Mouse (Mus musculus): ENCODE measurements around the gene Clip4. TPM values are rescaled to one million over a fixed set of nuclear protein-coding genes. Genes with fewer than 3 reads are reported as not detected.
A peak's percentile ranks its signal among the peaks of the same experiment; 100 is the strongest.
"Not testable (repeated sequence)": the region's sequence is repeated elsewhere in the genome, so short reads cannot be mapped to it uniquely, and the experiment has no call there.

The Clip4 gene
- 15.1 and 15.3 TPM in 2 replicates for polyA plus RNA-seq (2015; fragmentation: Nextera tagmentation; extraction: Ambion mirVana)

- H3K9me3 ChIP-seq; H3K4me3 ChIP-seq; ATAC-seq (ENCODE audit: insufficient number of reproducible peaks, low FRiP score, low TSS enrichment, low read depth); H3K27ac ChIP-seq; H3K9ac ChIP-seq; H3K4me1 ChIP-seq; H3K36me3 ChIP-seq; H3K27me3 ChIP-seq; H3K4me2 ChIP-seq: not testable (repeated sequence)
- 44% methylated on average over 1 of the region's 1 CpGs for WGBS
These were observed at the start of gene Clip4 for GRCm38 (mm10) chr17:71768173-71768572. Gene Clip4, plus strand, starts transcription at chr17:71768473.

- H3K27me3 ChIP-seq, result no peaks in the 10 kb centered on the region
- no peaks in the 10 kb centered on the region for H3K36me3 ChIP-seq
- H3K9me3 ChIP-seq, result no peaks in the 10 kb centered on the region
- no peaks in the 10 kb centered on the region for H3K4me1 ChIP-seq
- no peak overlapping the region for H3K4me2 ChIP-seq
- H3K9ac ChIP-seq, result no peak overlapping the region
- H3K27ac ChIP-seq, result no peak overlapping the region
- no peak for ATAC-seq (ENCODE audit: insufficient number of reproducible peaks, low FRiP score, low TSS enrichment, low read depth)
- no peak overlapping the region for H3K4me3 ChIP-seq
These were observed 47.8 kb upstream of the Clip4 start for GRCm38 (mm10) chr17:71720434-71720833.

GRCm38 (mm10) chr17:71721019-71721418 lies 47.3 kb upstream of the Clip4 start:
- ATAC-seq (ENCODE audit: insufficient number of reproducible peaks, low FRiP score, low TSS enrichment, low read depth), result no peak
- Histone ChIP-seq H3K9me3 (no peaks in the 10 kb centered on the region), H3K36me3 (no peaks in the 10 kb centered on the region), H3K4me3 (no peak overlapping the region), H3K27ac (no peak overlapping the region), H3K4me1 (no peaks in the 10 kb centered on the region), H3K4me2 (no peak overlapping the region), H3K27me3 (no peaks in the 10 kb centered on the region), H3K9ac (no peak overlapping the region)
- WGBS, result 58% methylated on average over 3 of the region's 3 CpGs

GRCm38 (mm10) chr17:71730655-71731054 lies 37.6 kb upstream of the Clip4 start:
- no peaks in the 10 kb centered on the region for H3K4me1 ChIP-seq
- no peaks in the 10 kb centered on the region for H3K9me3 ChIP-seq
- 36% methylated on average over 2 of the region's 2 CpGs for WGBS
- no peak overlapping the region for H3K4me3 ChIP-seq
- H3K9ac ChIP-seq, result no peak overlapping the region
- H3K4me2 ChIP-seq, result no peak overlapping the region
- H3K27me3 ChIP-seq, result no peaks in the 10 kb centered on the region
- no peak for ATAC-seq (ENCODE audit: insufficient number of reproducible peaks, low FRiP score, low TSS enrichment, low read depth)
- H3K36me3 ChIP-seq, result no peaks in the 10 kb centered on the region
- H3K27ac ChIP-seq, result no peak overlapping the region

GRCm38 (mm10) chr17:71736442-71736841 lies 31.8 kb upstream of the Clip4 start:
- Histone ChIP-seq H3K4me2 (no peak overlapping the region), H3K27ac (no peak overlapping the region), H3K4me3 (no peak overlapping the region), H3K4me1 (no peaks in the 10 kb centered on the region), H3K9me3 (no peaks in the 10 kb centered on the region), H3K36me3 (no peaks in the 10 kb centered on the region), H3K27me3 (no peaks in the 10 kb centered on the region), H3K9ac (no peak overlapping the region)
- WGBS, result 67% methylated on average over 3 of the region's 3 CpGs
- ATAC-seq (ENCODE audit: insufficient number of reproducible peaks, low FRiP score, low TSS enrichment, low read depth), result no peak

- ATAC-seq (ENCODE audit: insufficient number of reproducible peaks, low FRiP score, low TSS enrichment, low read depth), result no peak
- no peaks in the 10 kb centered on the region for H3K4me1 ChIP-seq
- no peaks in the 10 kb centered on the region for H3K36me3 ChIP-seq
- no peak overlapping the region for H3K4me3 ChIP-seq
- no peaks in the 10 kb centered on the region for H3K9me3 ChIP-seq
- H3K9ac ChIP-seq, result no peak overlapping the region
- H3K27ac ChIP-seq, result no peak overlapping the region
- no peaks in the 10 kb centered on the region for H3K27me3 ChIP-seq
- no peak overlapping the region for H3K4me2 ChIP-seq
- 83% methylated on average over 3 of the region's 3 CpGs for WGBS
These were observed 26.1 kb upstream of the Clip4 start for GRCm38 (mm10) chr17:71742156-71742555.

- Histone ChIP-seq H3K4me2 (no peak overlapping the region), H3K4me1 (no peaks in the 10 kb centered on the region), H3K27me3 (no peaks in the 10 kb centered on the region), H3K27ac (no peak overlapping the region), H3K4me3 (no peak overlapping the region), H3K36me3 (no peaks in the 10 kb centered on the region), H3K9me3 (no peaks in the 10 kb centered on the region), H3K9ac (no peak overlapping the region)
- 35% methylated on average over 5 of the region's 5 CpGs for WGBS
- ATAC-seq (ENCODE audit: insufficient number of reproducible peaks, low FRiP score, low TSS enrichment, low read depth), result 0 out of 2 replicates have a peak, but pooled peaks have one; percentile 35
These were observed 25.3 kb upstream of the Clip4 start for GRCm38 (mm10) chr17:71742935-71743334.

- ATAC-seq (ENCODE audit: insufficient number of reproducible peaks, low FRiP score, low TSS enrichment, low read depth), result no peak
- Histone ChIP-seq H3K9ac (no peak overlapping the region), H3K4me3 (no peak overlapping the region), H3K9me3 (no peaks in the 10 kb centered on the region), H3K4me1 (no peaks in the 10 kb centered on the region), H3K4me2 (no peak overlapping the region), H3K36me3 (no peaks in the 10 kb centered on the region), H3K27me3 (no peaks in the 10 kb centered on the region), H3K27ac (no peak overlapping the region)
- WGBS, result 67% methylated on average over 9 of the region's 9 CpGs
These were observed 22.2 kb upstream of the Clip4 start for GRCm38 (mm10) chr17:71746114-71746513.

- H3K4me1 ChIP-seq, result no peaks in the 10 kb centered on the region
- no peak for ATAC-seq (ENCODE audit: insufficient number of reproducible peaks, low FRiP score, low TSS enrichment, low read depth)
- H3K36me3 ChIP-seq, result no peaks in the 10 kb centered on the region
- no peak overlapping the region for H3K9ac ChIP-seq
- 73% methylated on average over 8 of the region's 8 CpGs for WGBS
- H3K9me3 ChIP-seq, result no peaks in the 10 kb centered on the region
- no peak overlapping the region for H3K4me3 ChIP-seq
- no peaks in the 10 kb centered on the region for H3K27me3 ChIP-seq
- H3K4me2 ChIP-seq, result no peak overlapping the region
- no peak overlapping the region for H3K27ac ChIP-seq
These were observed 20.7 kb upstream of the Clip4 start for GRCm38 (mm10) chr17:71747561-71747960.

GRCm38 (mm10) chr17:71749616-71750168 lies 18.6 kb upstream of the Clip4 start:
- no peaks in the 10 kb centered on the region for H3K36me3 ChIP-seq
- no peak overlapping the region for H3K4me3 ChIP-seq
- no peak for ATAC-seq (ENCODE audit: insufficient number of reproducible peaks, low FRiP score, low TSS enrichment, low read depth)
- no peak overlapping the region for H3K4me2 ChIP-seq
- H3K27me3 ChIP-seq, result no peaks in the 10 kb centered on the region
- no peak overlapping the region for H3K27ac ChIP-seq
- no peaks in the 10 kb centered on the region for H3K9me3 ChIP-seq
- H3K4me1 ChIP-seq, result no peaks in the 10 kb centered on the region; the same call in 1 of the 2 replicates
- 77% methylated on average over 9 of the region's 9 CpGs for WGBS
- H3K9ac ChIP-seq, result no peak overlapping the region

- ATAC-seq (ENCODE audit: insufficient number of reproducible peaks, low FRiP score, low TSS enrichment, low read depth), result no peak
- 41% methylated on average over 10 of the region's 10 CpGs for WGBS
- H3K27me3 ChIP-seq, result no peaks in the 10 kb centered on the region
- no peak within 1 kb of the TSS for H3K27ac ChIP-seq
- no peak within 1 kb of the TSS for H3K9ac ChIP-seq
- H3K4me1 ChIP-seq, result no peaks in the 10 kb centered on the region; the same call in 1 of the 2 replicates
- no peaks in the 10 kb centered on the region for H3K9me3 ChIP-seq
- no peak within 1 kb of the TSS for H3K4me2 ChIP-seq
- no peak within 1 kb of the TSS for H3K4me3 ChIP-seq
- H3K36me3 ChIP-seq, result no peaks in the 10 kb centered on the region
These were observed 15.4 kb upstream of the Clip4 start, which contains the start of gene Pcare for GRCm38 (mm10) chr17:71752831-71753230. Gene Pcare, minus strand, starts transcription at chr17:71752894.

- Histone ChIP-seq H3K9me3 (no peaks in the 10 kb centered on the region), H3K4me3 (no peak overlapping the region), H3K27me3 (no peaks in the 10 kb centered on the region), H3K36me3 (no peaks in the 10 kb centered on the region), H3K27ac (no peak overlapping the region), H3K4me1 (no peaks in the 10 kb centered on the region), H3K9ac (no peak overlapping the region), H3K4me2 (no peak overlapping the region)
- ATAC-seq (ENCODE audit: insufficient number of reproducible peaks, low FRiP score, low TSS enrichment, low read depth), result no peak
- WGBS, result 82% methylated on average over 7 of the region's 7 CpGs
These were observed 7.7 kb upstream of the Clip4 start for GRCm38 (mm10) chr17:71760536-71760935.

GRCm38 (mm10) chr17:71769564-71769963 lies 1.3 kb downstream of the Clip4 start:
- 34% methylated on average over 6 of the region's 6 CpGs for WGBS

More at GRCm38 (mm10) chr17:71769564-71769963, 1.3 kb downstream of the Clip4 start:
- Histone ChIP-seq H3K4me3 (no peak overlapping the region), H3K4me1 (no peaks in the 10 kb centered on the region), H3K36me3 (no peaks in the 10 kb centered on the region), H3K4me2 (no peak overlapping the region), H3K9me3 (no peaks in the 10 kb centered on the region), H3K9ac (no peak overlapping the region), H3K27me3 (no peaks in the 10 kb centered on the region), H3K27ac (no peak overlapping the region)
- ATAC-seq (ENCODE audit: insufficient number of reproducible peaks, low FRiP score, low TSS enrichment, low read depth), result no peak

Measured in limb, embryonic 15.5 days (tissue).